Mouse (Mus musculus): ENCODE measurements around the gene Sod3. TPM values are rescaled to one million over a fixed set of nuclear protein-coding genes. Genes with fewer than 3 reads are reported as not detected.

Gene Sod3
- polyA plus RNA-seq (2014; fragmentation: Illumina TruSeq; extraction: RNeasy Lipid Tissue Mini Kit (QIAGEN cat#74804)) = 7.5 TPM

DNA sequence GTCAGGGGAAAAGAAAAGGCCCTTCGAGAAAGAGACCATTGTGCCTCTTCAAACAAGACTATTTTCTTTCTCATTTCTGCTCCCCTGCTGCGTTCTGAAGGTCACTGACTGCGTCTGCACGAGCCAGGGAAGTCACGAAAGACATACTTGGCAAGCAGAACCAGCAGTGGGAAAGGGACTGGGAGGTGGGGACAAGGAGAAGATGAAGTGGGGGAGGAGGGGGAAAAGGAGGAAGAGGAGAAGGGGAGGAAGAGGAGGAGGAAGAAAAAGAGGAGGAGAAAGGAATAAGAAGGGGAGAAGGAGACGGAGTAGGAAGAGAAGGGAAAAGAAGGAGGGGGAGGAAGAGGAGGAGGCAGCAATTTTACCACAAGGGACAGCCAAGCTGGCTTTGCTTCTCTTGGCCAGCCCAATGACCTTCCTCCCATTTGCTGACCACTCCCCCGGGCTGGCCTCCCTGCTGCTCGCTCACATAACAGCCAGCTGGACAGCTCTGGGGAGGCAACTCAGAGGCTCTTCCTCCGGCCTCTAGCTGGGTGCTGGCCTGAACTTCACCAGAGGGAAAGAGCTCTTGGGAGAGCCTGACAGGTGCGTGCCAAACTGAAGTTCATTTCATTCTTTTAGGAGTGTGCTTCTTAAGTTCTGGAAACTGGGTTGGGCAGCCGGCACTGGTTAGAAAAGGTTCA lies at the start of gene Sod3:
Sod3 (plus strand) TSS at position 324 of the 683 bp plus-strand sequence.

Other genes with a start within 250 kb of the Sod3 start
- gene Dhx15, start 173.3 kb upstream of the Sod3 start, polyA plus RNA-seq (2014; fragmentation: Illumina TruSeq; extraction: RNeasy Lipid Tissue Mini Kit (QIAGEN cat#74804)) = 482 TPM
- 7.0 TPM for gene Ccdc149, start 107.7 kb downstream of the Sod3 start, polyA plus RNA-seq (2014; fragmentation: Illumina TruSeq; extraction: RNeasy Lipid Tissue Mini Kit (QIAGEN cat#74804))
- gene Lgi2, start 202.7 kb downstream of the Sod3 start, polyA plus RNA-seq (2014; fragmentation: Illumina TruSeq; extraction: RNeasy Lipid Tissue Mini Kit (QIAGEN cat#74804)) = 9.1 TPM